Mouse (Mus musculus): ENCODE measurements around the gene Zfp72. TPM values are rescaled to one million over a fixed set of nuclear protein-coding genes. Genes with fewer than 3 reads are reported as not detected.

Zfp72 gene
- total RNA-seq, 2 experiments from 2014 or later = 2.5 TPM; not detected in 1

Other genes with a start within 250 kb of the Zfp72 start
- gene Exoc3, start 182.1 kb downstream of the Zfp72 start, total RNA-seq (2015; ENCODE audit: low replicate concordance) = 11.5 and 30.6 TPM in 2 replicates
- 25.2 and 27.9 TPM in 2 replicates for gene Exoc3, start 182.1 kb downstream of the Zfp72 start, total RNA-seq (2017; ENCODE audit: low replicate concordance)
- not detected in 2 replicates for gene Ahrr, start 98.5 kb downstream of the Zfp72 start, total RNA-seq (2015; ENCODE audit: low replicate concordance)
- not detected in 2 replicates for gene Ahrr, start 98.5 kb downstream of the Zfp72 start, total RNA-seq (2017; ENCODE audit: low replicate concordance)
- gene Pdcd6, start 73.3 kb downstream of the Zfp72 start, total RNA-seq (2015; ENCODE audit: low replicate concordance) = 56.2 and 60.8 TPM in 2 replicates
- 25.1 and 48.8 TPM in 2 replicates for gene Pdcd6, start 73.3 kb downstream of the Zfp72 start, total RNA-seq (2017; ENCODE audit: low replicate concordance)
- 80.4 and 91.8 TPM in 2 replicates for gene Sdha, start 40.6 kb downstream of the Zfp72 start, total RNA-seq (2015; ENCODE audit: low replicate concordance)
- gene Sdha, start 40.6 kb downstream of the Zfp72 start, total RNA-seq (2017; ENCODE audit: low replicate concordance) = 94.1 and 108 TPM in 2 replicates
- 20.5 and 24.5 TPM in 2 replicates for gene Ccdc127, start 40.5 kb downstream of the Zfp72 start, total RNA-seq (2015; ENCODE audit: low replicate concordance)
- 20.8 and 32.7 TPM in 2 replicates for gene Ccdc127, start 40.5 kb downstream of the Zfp72 start, total RNA-seq (2017; ENCODE audit: low replicate concordance)
- not detected in 2 replicates for gene Lrrc14b, start 26.8 kb downstream of the Zfp72 start, total RNA-seq (2015; ENCODE audit: low replicate concordance)
- not detected in 2 replicates for gene Lrrc14b, start 26.8 kb downstream of the Zfp72 start, total RNA-seq (2017; ENCODE audit: low replicate concordance)
- gene Ftl1-ps1, start 8.9 kb upstream of the Zfp72 start, total RNA-seq (2015; ENCODE audit: low replicate concordance) = 88.0 and 131 TPM in 2 replicates
- 27.9 and 36.8 TPM in 2 replicates for gene Ftl1-ps1, start 8.9 kb upstream of the Zfp72 start, total RNA-seq (2017; ENCODE audit: low replicate concordance)
- 5.0 and 10.8 TPM in 2 replicates for gene Zfp825, start 103.2 kb upstream of the Zfp72 start, total RNA-seq (2015; ENCODE audit: low replicate concordance)
- gene Zfp825, start 103.2 kb upstream of the Zfp72 start, total RNA-seq (2017; ENCODE audit: low replicate concordance) = 5.1 and 10.5 TPM in 2 replicates
- gene Erap1, start 248.7 kb upstream of the Zfp72 start, total RNA-seq (2015; ENCODE audit: low replicate concordance) = 36.8 and 66.7 TPM in 2 replicates
- gene Erap1, start 248.7 kb upstream of the Zfp72 start, total RNA-seq (2017; ENCODE audit: low replicate concordance) = 9.8 and 10.6 TPM in 2 replicates